Mouse (Mus musculus) skeletal muscle tissue, adult 2 months (tissue): ENCODE measurements at regions not wholly inside any gene's neighbourhood (a gene's known extent, or its start where the extent isn't known, plus 50 kb on each side); places are given as distances from the start of the nearest gene placed in this dataset.
"Not testable (repeated sequence)": the region's sequence is repeated elsewhere in the genome, so short reads cannot be mapped to it uniquely, and the experiment has no call there.

Source experiments
- DNase-seq: peaks from one replicate; pipeline ENCODE4 v3.0.0-alpha.2; 2012; ENCODE audit warnings: low read depth, low spot score

DNA sequence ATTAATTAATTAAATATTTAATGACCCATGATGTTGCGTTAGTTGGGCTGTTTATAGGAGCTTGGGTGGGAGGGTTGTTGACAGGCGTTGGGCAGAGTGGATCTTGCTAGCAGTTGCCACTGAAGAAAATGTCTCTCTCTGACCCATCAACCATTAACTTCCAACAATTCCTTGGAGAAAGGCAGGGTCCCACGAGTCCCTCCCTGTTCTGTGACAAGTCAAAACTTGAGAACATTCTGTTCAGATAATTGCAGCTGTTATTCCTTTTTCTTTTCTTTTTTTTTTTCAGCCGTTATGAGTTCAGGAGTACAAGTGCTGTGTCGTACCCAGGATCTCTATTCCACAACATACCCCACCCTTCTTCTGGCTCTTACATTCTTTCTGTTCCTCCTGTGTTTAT is 59.8 kb upstream of the Tnfrsf21 start:
- no peak for DNase-seq

GRCm38 (mm10) chr17:42954722-42955121 is 61.6 kb upstream of the Tnfrsf21 start:
- DNase-seq: no peak

DNA sequence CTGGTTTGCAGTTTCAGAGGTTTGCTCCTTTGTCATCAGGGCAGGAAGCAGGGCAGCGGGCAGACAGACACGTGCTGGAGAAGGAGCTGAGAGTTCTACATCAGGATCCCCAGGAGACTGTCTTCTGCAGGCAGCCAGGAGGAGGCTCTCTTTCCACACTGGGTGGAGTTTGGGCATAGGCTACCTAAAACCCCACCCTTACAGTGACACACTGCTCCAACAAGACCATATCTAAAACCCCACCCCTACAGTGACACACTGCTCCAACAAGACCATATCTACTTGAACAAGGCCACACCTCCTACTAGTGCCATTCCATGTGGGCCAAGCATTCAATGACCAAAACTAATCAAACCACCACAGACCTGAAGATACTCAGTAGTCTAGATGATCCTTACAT is 68.0 kb upstream of the Cd2ap start:
- DNase-seq: no peak

GRCm38 (mm10) chr17:42943272-42943696 is 66.8 kb upstream of the Cd2ap start:
- DNase-seq: peak; percentile 87

DNA sequence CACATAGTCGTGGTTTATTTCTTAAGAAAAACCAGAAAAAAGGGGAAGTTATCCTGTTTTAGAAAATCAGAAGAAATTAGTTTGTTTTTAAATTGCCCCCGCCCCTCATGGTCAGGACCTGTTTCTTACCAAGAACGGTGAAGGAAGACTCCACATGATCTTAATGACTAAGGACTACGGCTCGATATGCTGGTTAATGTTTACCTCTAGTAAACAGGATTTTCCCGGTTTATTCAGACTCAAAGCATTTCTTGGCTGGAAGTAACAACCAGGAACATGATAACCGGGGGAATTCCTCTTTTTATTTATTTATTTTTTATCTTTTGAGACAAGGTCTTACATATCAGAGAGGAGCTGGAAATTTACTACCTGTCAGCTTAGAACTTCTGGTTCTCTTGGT is 63.0 kb upstream of the Cd2ap start:
- DNase-seq: no peak

- DNase-seq: no peak
Measured at GRCm38 (mm10) chr17:42938579-42938978, 62.1 kb upstream of the Cd2ap start.

DNA sequence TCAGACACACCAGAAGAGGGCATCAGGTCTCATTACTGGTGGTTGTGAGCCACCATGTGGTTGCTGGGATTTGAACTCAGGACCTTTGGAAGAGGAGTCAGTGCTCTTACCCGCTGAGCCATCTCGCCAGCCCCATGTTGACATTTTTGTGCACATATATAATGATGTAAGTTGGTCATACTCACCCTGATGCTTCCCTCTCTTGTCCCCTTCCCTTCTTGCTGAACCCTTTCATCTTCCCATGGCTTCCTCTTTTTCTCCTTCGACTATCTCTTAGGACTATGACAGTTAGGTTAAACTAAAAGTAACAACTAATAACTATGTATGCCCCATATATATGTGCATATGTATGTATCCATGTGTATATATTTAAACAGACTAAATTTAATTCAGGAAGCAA is 61.0 kb upstream of the Cd2ap start:
- DNase-seq: not testable (repeated sequence)

GRCm38 (mm10) chr17:42934068-42934467 is 57.6 kb upstream of the Cd2ap start:
- DNase-seq: peak; percentile 38

DNA sequence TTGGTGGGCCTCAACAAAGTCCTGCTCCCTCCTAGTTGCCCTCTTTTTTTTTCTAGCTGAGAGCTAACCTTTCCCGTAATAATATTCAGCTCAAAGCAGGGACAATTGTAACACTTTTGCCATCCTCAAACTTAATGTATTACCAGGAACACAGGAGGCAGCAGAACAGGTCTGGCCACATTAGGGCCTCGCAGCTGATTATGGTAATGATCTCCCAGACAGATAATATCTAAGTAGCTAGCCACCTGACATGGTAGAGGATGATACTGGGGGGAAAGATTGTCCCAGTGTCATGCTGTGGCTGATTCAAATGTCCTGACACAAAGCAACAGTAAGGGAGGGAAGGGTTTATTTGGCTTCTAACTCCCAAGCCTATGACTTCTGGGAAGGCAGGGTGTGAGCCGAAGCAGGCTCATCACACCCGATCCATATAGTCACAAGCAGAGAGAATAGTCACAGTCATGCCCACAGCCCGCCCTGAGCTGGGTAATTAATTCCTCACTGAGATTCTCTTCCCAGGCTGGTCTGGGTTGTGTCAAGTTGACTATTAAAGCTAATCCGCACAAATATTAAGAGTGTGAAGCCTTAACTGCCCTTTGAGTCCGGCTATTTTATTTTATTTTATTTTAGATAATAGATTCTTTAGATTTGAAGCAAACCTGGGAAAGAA is 57.0 kb upstream of the Cd2ap start:
- DNase-seq: no peak

DNA sequence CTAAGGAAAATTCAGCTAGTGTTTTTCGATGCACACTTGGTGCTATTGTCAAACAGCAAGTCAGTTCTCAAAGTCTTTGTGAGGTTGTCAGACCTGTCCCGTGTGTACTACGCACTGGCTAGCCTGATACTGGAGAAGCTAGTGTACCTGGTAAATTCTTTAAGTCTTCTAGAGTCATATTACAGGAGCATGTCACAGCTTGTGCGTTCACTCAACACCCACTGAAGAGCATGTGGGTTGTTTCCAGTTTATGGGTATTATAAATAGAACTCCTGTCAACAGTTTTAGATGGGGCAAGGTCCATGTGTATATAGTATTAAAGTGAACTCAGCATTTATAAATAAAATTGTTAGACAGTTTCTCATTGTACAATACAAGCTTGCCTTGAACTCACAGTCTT is 50.9 kb upstream of the Cd2ap start:
- peak; percentile 37 for DNase-seq
